Comparison of ENCODE assay signal across 14 mouse cellular contexts in the genomic region with DNA sequence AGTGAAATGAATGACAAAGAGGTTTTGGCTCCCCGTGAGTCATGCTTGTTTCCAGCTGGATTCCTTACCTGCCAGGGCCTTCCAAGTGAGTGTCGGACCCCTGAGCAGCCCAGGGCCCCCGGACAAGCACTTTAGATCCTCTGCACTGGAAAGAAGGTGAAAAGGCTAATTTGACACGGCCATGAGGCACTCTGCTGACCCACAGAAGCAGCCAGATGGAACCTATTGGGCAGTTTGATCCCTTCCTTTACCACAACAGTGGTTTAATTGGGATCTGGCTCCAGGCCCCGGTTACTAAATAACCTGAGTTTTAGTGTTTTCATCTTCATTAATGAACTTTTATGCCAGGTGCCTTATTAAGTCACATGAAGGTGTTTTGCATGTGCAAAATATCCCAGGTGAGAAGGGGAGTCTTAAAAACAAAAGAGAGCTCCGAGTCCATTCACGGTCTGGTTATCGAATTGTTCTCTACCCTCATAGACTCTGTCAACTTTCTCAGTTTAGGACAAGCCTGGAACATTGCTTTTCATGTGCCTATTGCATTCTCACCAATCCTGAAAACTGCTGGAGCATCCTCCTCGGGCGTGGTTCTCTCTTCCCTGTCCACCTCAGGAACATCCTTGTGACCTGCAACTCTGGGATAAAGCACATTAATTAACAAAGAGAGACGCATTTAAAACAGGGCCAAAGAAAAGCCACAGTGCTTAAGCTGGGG.
DNase-seq lines count a peak whose midpoint lies in the region; ATAC-seq lines count a peak whose summit lies in the region.
"Had no signal": no experiment of that assay in that cellular context is flagged by ENCODE, and none has a peak within 500 bp of the region (broad histone marks: within the 10 kb centered on the region; RNA-seq: fewer than 3 reads in every experiment).

No protein-coding gene starts in this region.

- H3K9me3 ChIP-seq in heart, embryonic 13.5 days, result no peaks in the 10 kb centered on the region
- H3K9me3 ChIP-seq in midbrain, embryonic 12.5 days, result no peaks in the 10 kb centered on the region
- no peaks in the 10 kb centered on the region for H3K9me3 ChIP-seq in midbrain, embryonic 13.5 days
- H3K9me3 ChIP-seq in kidney, embryonic 14.5 days (ENCODE audit: control insufficient read depth, low read length), result no peaks in the 10 kb centered on the region
- no peaks in the 10 kb centered on the region for H3K9me3 ChIP-seq in midbrain, embryonic 14.5 days (ENCODE audit: control insufficient read depth, low read length)
- H3K9me3 ChIP-seq: heart, embryonic 10.5 days; lung, embryonic 15.5 days; stomach, embryonic 15.5 days had no signal

- peak overlapping the region; percentile 41; the same call in 1 of the 2 replicates for H3K27ac ChIP-seq in heart, embryonic 13.5 days (replicated peaks)
- H3K27ac ChIP-seq in midbrain, embryonic 12.5 days (replicated peaks), result no peak overlapping the region
- no peak overlapping the region for H3K27ac ChIP-seq in midbrain, embryonic 13.5 days
- H3K27ac ChIP-seq in kidney, embryonic 14.5 days (ENCODE audit: low read depth, low read length), result no peak overlapping the region
- no peak overlapping the region for H3K27ac ChIP-seq in midbrain, embryonic 14.5 days (replicated peaks; ENCODE audit: low read depth, low read length)
- H3K27ac ChIP-seq: heart, embryonic 10.5 days; lung, embryonic 15.5 days had no signal

- H3K4me2 ChIP-seq in heart, embryonic 13.5 days, result peak overlapping the region; percentile 20; the same call in 1 of the 2 replicates
- peak overlapping the region; percentile 19; the same call in 1 of the 2 replicates for H3K4me2 ChIP-seq in midbrain, embryonic 12.5 days (replicated peaks)
- H3K4me2 ChIP-seq in midbrain, embryonic 13.5 days (replicated peaks), result no peak overlapping the region
- H3K4me2 ChIP-seq in kidney, embryonic 14.5 days (replicated peaks; ENCODE audit: low read depth, low read length), result no peak overlapping the region
- H3K4me2 ChIP-seq in midbrain, embryonic 14.5 days (ENCODE audit: low read length), result no peak overlapping the region
- H3K4me2 ChIP-seq: lung, embryonic 15.5 days; stomach, embryonic 15.5 days had no signal

- 0 out of 2 replicates have a peak, but pooled peaks cover 3% of the 10 kb centered on the region for H3K27me3 ChIP-seq in heart, embryonic 13.5 days (replicated peaks)
- H3K27me3 ChIP-seq in midbrain, embryonic 12.5 days, result 0 out of 2 replicates have a peak, but pooled peaks cover 8% of the 10 kb centered on the region
- 0 out of 2 replicates have a peak, but pooled peaks cover 7% of the 10 kb centered on the region for H3K27me3 ChIP-seq in midbrain, embryonic 13.5 days
- no peaks in the 10 kb centered on the region for H3K27me3 ChIP-seq in kidney, embryonic 14.5 days (ENCODE audit: control insufficient read depth, insufficient read depth, low read length)
- no peaks in the 10 kb centered on the region for H3K27me3 ChIP-seq in midbrain, embryonic 14.5 days (ENCODE audit: control insufficient read depth, insufficient read depth, low read length)
- H3K27me3 ChIP-seq: stomach, embryonic 15.5 days had no signal

- 61% methylated on average over 11 of the region's 11 CpGs for WGBS in heart, embryonic 13.5 days
- WGBS in midbrain, embryonic 12.5 days, result 21% methylated on average over 11 of the region's 11 CpGs
- WGBS in midbrain, embryonic 13.5 days, result 15% methylated on average over 11 of the region's 11 CpGs
- WGBS in kidney, embryonic 14.5 days, result 38% methylated on average over 11 of the region's 11 CpGs
- WGBS in midbrain, embryonic 14.5 days, result 17% methylated on average over 11 of the region's 11 CpGs

- DNase-seq in heart, adult 11 months, result no peak
- peak; percentile 4 for DNase-seq in midbrain, embryonic 14.5 days
- no peak for DNase-seq in layer of hippocampus, adult 9-11 months
- DNase-seq in adrenal gland, postnatal 14 days, result no peak
- DNase-seq: B cell, adult 2 months; cerebellum, postnatal 10 days had no signal

- H3K4me1 ChIP-seq in heart, embryonic 13.5 days, result peaks cover 33% of the 10 kb centered on the region
- H3K4me1 ChIP-seq in midbrain, embryonic 12.5 days, result peaks cover 17% of the 10 kb centered on the region
- peaks cover 15% of the 10 kb centered on the region for H3K4me1 ChIP-seq in midbrain, embryonic 13.5 days (replicated peaks)
- peaks cover 3% of the 10 kb centered on the region; the same call in 1 of the 2 replicates for H3K4me1 ChIP-seq in kidney, embryonic 14.5 days (ENCODE audit: control insufficient read depth, insufficient read depth, low read length)
- 0 out of 2 replicates have a peak, but pooled peaks cover 7% of the 10 kb centered on the region for H3K4me1 ChIP-seq in midbrain, embryonic 14.5 days (ENCODE audit: control insufficient read depth, insufficient read depth, low read length)

- no peaks in the 10 kb centered on the region for H3K36me3 ChIP-seq in heart, embryonic 13.5 days
- no peaks in the 10 kb centered on the region for H3K36me3 ChIP-seq in midbrain, embryonic 12.5 days
- no peaks in the 10 kb centered on the region for H3K36me3 ChIP-seq in midbrain, embryonic 13.5 days
- no peaks in the 10 kb centered on the region for H3K36me3 ChIP-seq in kidney, embryonic 14.5 days (ENCODE audit: control insufficient read depth, insufficient read depth, low read length)
- H3K36me3 ChIP-seq in midbrain, embryonic 14.5 days (ENCODE audit: control insufficient read depth, insufficient read depth, low read length), result no peaks in the 10 kb centered on the region
- H3K36me3 ChIP-seq: G1E; heart, embryonic 10.5 days; lung, embryonic 15.5 days; stomach, embryonic 15.5 days had no signal

- ATAC-seq in heart, embryonic 13.5 days (ENCODE audit: extremely low read depth, insufficient number of reproducible peaks, low FRiP score, low TSS enrichment), result no peak
- ATAC-seq in midbrain, embryonic 12.5 days (ENCODE audit: low FRiP score, low read depth), result peak; percentile 21; the same call in 1 of the 2 replicates
- no peak for ATAC-seq in midbrain, embryonic 13.5 days
- ATAC-seq in kidney, embryonic 14.5 days (ENCODE audit: low FRiP score, low TSS enrichment), result peak; percentile 88
- ATAC-seq in midbrain, embryonic 14.5 days (ENCODE audit: low FRiP score, low TSS enrichment), result no peak

- no peak overlapping the region for H3K9ac ChIP-seq in heart, embryonic 13.5 days
- H3K9ac ChIP-seq in midbrain, embryonic 12.5 days (replicated peaks), result no peak overlapping the region
- no peak overlapping the region for H3K9ac ChIP-seq in midbrain, embryonic 13.5 days (replicated peaks)
- no peak overlapping the region for H3K9ac ChIP-seq in kidney, embryonic 14.5 days (ENCODE audit: low read depth, low read length)
- H3K9ac ChIP-seq in midbrain, embryonic 14.5 days (replicated peaks; ENCODE audit: low read length), result no peak overlapping the region
- H3K9ac ChIP-seq: lung, embryonic 15.5 days; stomach, embryonic 15.5 days had no signal

- H3K4me3 ChIP-seq in heart, embryonic 13.5 days, result no peak overlapping the region
- H3K4me3 ChIP-seq in midbrain, embryonic 12.5 days, result no peak overlapping the region
- H3K4me3 ChIP-seq in midbrain, embryonic 13.5 days (replicated peaks), result no peak overlapping the region
- H3K4me3 ChIP-seq in kidney, embryonic 14.5 days (ENCODE audit: low read length), result no peak overlapping the region
- H3K4me3 ChIP-seq in midbrain, embryonic 14.5 days (replicated peaks; ENCODE audit: low read depth, low read length), result no peak overlapping the region
- H3K4me3 ChIP-seq: heart, embryonic 10.5 days; lung, embryonic 15.5 days; stomach, embryonic 15.5 days had no signal

Comparison
In these comparisons a context has a peak if more than half of its experiments do, and no peak if none do; other contexts are left out.
1. ATAC-seq: peak in midbrain, embryonic 12.5 days (single experiment) and kidney, embryonic 14.5 days (single experiment); none in heart, embryonic 13.5 days (single experiment), midbrain, embryonic 13.5 days (single experiment) and midbrain, embryonic 14.5 days (single experiment).
2. H3K4me2 ChIP-seq: peak in heart, embryonic 13.5 days (single experiment) and midbrain, embryonic 12.5 days (single experiment); none in midbrain, embryonic 13.5 days (single experiment), kidney, embryonic 14.5 days (single experiment) and midbrain, embryonic 14.5 days (single experiment).